Mouse (Mus musculus): Measurements from ENCODE around the gene Podn. TPM values are rescaled to one million over a fixed set of nuclear protein-coding genes. Genes with fewer than 3 reads are reported as not detected.

Gene Podn
- polyA plus RNA-seq (2014; fragmentation: Illumina TruSeq; extraction: RNeasy Lipid Tissue Mini Kit (QIAGEN cat#74804)), result 0.26 TPM

DNA sequence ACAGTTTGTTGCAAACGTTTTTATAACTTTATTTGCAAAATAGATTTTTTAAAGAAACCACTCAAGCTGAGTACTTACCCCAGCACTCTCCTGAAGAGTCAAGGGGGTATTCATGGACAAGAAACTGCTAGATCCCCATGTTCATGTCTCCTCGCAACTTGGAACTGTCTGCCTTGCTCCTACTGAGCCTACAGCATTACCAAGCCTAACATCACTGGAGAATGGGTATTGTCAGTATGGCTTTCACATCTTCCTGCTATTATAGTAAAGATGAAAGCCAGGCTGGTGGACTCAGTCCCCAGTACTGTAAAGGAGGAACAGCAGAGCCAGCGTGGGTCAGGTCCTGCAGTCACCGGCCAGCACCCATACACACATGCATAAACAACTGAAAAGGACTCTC is at the start of gene Podn:
Gene Podn, minus strand, starts transcription at position 101 of the 400 bp plus-strand sequence.

DNA sequence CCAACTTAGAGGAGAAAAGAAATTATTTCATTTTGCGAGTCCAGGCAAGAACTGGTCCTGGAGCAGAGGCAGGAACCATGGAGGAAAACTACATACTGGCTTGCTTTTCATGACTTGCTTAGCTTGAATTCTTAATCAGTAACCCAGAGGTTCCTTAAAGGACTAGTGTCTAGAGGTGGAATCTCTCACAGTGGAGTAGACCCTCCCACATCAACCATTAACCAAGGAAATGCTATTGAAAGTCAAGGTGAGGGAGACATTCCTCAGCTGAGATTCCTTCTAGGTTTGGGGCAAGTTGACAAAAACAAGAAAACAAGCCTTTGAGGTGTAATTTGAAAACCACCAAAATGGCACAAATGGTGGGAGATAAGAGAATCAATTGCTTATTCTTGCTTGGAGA is 48.6 kb upstream of the Podn start, which contains the start of gene Scp2:
Gene Scp2, minus strand, starts transcription at position 119 of the 400 bp plus-strand sequence.

DNA sequence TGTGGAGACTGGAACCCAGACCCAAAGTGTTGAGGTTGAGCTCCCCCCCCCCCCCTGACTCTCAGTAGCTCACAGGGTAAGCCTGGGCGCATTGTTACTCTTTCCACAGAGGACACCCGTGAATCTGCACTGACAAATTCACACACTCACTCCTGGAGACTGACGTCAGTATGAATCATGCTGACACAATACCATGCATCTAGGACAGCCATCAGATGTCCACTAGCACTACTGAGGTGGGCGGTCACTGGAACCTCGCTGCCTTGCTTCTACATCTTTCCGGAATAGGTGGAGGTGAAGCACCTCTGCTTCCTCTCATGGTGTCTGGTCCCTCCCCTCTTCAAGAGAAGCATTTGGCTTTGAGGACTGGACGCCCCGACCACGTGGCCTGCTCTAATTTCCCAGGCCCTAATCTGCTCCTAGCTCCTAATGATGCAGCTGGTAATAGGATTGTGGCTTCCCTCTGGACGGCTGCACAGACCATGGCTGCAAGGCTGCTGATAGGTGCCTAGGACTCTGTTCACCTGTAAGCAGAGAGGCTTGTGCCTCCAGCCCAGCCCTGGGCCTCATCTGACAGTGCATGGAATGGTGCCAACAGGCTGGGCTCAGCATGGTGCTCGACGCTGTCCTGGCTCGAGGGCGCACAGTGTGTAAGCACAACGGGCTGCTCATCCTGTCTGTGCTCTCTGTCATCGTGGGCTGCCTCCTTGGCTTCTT is 128.1 kb downstream of the Podn start, which contains the start of gene Slc1a7:
Gene Slc1a7, plus strand, starts transcription at position 367 of the 717 bp plus-strand sequence.

Other genes starting within 250 kb of the Podn start
- 239 TPM for gene Magoh, start 216.7 kb downstream of the Podn start, polyA plus RNA-seq (2014; fragmentation: Illumina TruSeq; extraction: RNeasy Lipid Tissue Mini Kit (QIAGEN cat#74804))
- 15.3 TPM for gene 0610037L13Rik, start 206.6 kb downstream of the Podn start, polyA plus RNA-seq (2014; fragmentation: Illumina TruSeq; extraction: RNeasy Lipid Tissue Mini Kit (QIAGEN cat#74804))
- gene Cpt2, start 172.8 kb downstream of the Podn start, polyA plus RNA-seq (2014; fragmentation: Illumina TruSeq; extraction: RNeasy Lipid Tissue Mini Kit (QIAGEN cat#74804)), result 105 TPM
- not detected for gene Slc1a7, start 128.1 kb downstream of the Podn start, polyA plus RNA-seq (2014; fragmentation: Illumina TruSeq; extraction: RNeasy Lipid Tissue Mini Kit (QIAGEN cat#74804))
- gene Scp2, start 48.6 kb upstream of the Podn start, polyA plus RNA-seq (2014; fragmentation: Illumina TruSeq; extraction: RNeasy Lipid Tissue Mini Kit (QIAGEN cat#74804)), result 254 TPM
- gene Echdc2, start 69.0 kb upstream of the Podn start, polyA plus RNA-seq (2014; fragmentation: Illumina TruSeq; extraction: RNeasy Lipid Tissue Mini Kit (QIAGEN cat#74804)), result 8.3 TPM
- not detected for gene Zyg11a, start 121.6 kb upstream of the Podn start, polyA plus RNA-seq (2014; fragmentation: Illumina TruSeq; extraction: RNeasy Lipid Tissue Mini Kit (QIAGEN cat#74804))
- 73.4 TPM for gene Zyg11b, start 204.7 kb upstream of the Podn start, polyA plus RNA-seq (2014; fragmentation: Illumina TruSeq; extraction: RNeasy Lipid Tissue Mini Kit (QIAGEN cat#74804))
- 9.4 TPM for gene Coa7, start 231.7 kb upstream of the Podn start, polyA plus RNA-seq (2014; fragmentation: Illumina TruSeq; extraction: RNeasy Lipid Tissue Mini Kit (QIAGEN cat#74804))